Mouse (Mus musculus) kidney, postnatal 0 days (tissue): ENCODE measurements at regions not wholly inside any gene's neighbourhood (a gene's known extent, or its start where the extent isn't known, plus 50 kb on each side); places are given as distances from the start of the nearest gene placed in this dataset.
A peak's percentile ranks its signal among the peaks of the same experiment; 100 is the strongest.

ENCODE experiments used
- ATAC-seq: fragments of 200-750 bp; cut with Nextera tagmentation; replicated peaks from 2 replicates; pipeline ENCODE4 v1.8.0; 2017; ENCODE audit warnings: low read depth, moderate number of reproducible peaks, moderate TSS enrichment, moderate library complexity; ENCODE audit not compliant: low FRiP score
- DNase-seq: peaks from one replicate; pipeline ENCODE4 v3.0.0-alpha.2; 2016; ENCODE audit warnings: low spot score
- H3K27ac ChIP-seq: fragments of 300-500 bp; sonication (generic); 2 replicates; pipeline ENCODE4 v1.5.1; 2014; ENCODE audit warnings: mild to moderate bottlenecking
- H3K27me3 ChIP-seq: fragments of 300-500 bp; sonication (generic); 2 replicates; pipeline ENCODE4 v1.6.1; 2014; ENCODE audit warnings: low read length, mixed read lengths; ENCODE audit not compliant: insufficient read depth
- H3K36me3 ChIP-seq: fragments of 300-500 bp; sonication (generic); 2 replicates; pipeline ENCODE4 v1.6.1; 2014; ENCODE audit warnings: low read length, mixed read lengths; ENCODE audit not compliant: insufficient read depth
- H3K4me1 ChIP-seq: fragments of 300-500 bp; sonication (generic); replicated peaks from 2 replicates; pipeline ENCODE4 v1.6.1; 2014; ENCODE audit warnings: antibody characterized with exemption, low read length, mixed read lengths; ENCODE audit not compliant: insufficient read depth
- H3K4me2 ChIP-seq: fragments of 300-500 bp; sonication (generic); 2 replicates; pipeline ENCODE4 v1.6.1; 2014; ENCODE audit warnings: mild to moderate bottlenecking, low read length, moderate library complexity, mixed read lengths
- H3K4me3 ChIP-seq: fragments of 300-500 bp; sonication (generic); replicated peaks from 2 replicates; pipeline ENCODE4 v1.5.1; 2014; ENCODE audit warnings: low read depth, low read length
- H3K9ac ChIP-seq: fragments of 300-500 bp; sonication (generic); 2 replicates; pipeline ENCODE4 v1.6.1; 2014; ENCODE audit warnings: low read depth, low read length
- H3K9me3 ChIP-seq: fragments of 300-500 bp; sonication (generic); replicated peaks from 2 replicates; pipeline ENCODE4 v1.6.1; 2016; ENCODE audit warnings: low read length, inconsistent platforms, mixed read lengths
- CTCF ChIP-seq: IDR thresholded peaks from 2 replicates; pipeline ENCODE4 v1.5.1; 2016; ENCODE audit warnings: antibody characterized with exemption, low read depth, mild to moderate bottlenecking, moderate library complexity
- WGBS: fragments of 180-500 bp; shearing (Covaris S2); extraction: QIAGEN DNeasy Blood & Tissue Kit; methylation state at CpG from one replicate; pipeline ENCODE4 v1.1.7; 2014; 5-methylcytosine and 5-hydroxymethylcytosine counted together

DNA sequence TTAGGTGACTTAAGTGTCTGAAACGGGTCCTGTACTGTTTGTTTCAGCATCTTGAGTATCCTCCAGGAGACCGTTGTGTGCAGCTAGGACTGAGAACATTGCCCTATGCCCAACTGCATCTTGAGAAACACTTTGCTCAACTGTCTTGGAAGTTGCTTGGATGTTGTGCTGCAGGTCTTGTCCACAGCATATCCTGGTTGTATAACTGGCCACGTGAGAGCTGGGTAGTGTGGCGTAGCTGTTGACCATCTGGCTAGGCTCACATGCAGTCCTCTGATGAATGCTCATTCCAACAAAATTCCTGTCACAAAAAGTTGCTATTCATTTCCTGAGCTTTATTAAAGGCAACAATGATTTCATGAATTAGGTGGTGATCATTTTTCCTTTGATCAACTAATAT is 91.1 kb upstream of the Abi3bp start:
- 81% methylated on average over 4 of the region's 4 CpGs for WGBS
- TF ChIP-seq CTCF: no peak
- Histone ChIP-seq H3K4me3 (no peak overlapping the region), H3K4me1 (no peaks in the 10 kb centered on the region), H3K36me3 (no peaks in the 10 kb centered on the region), H3K9me3 (no peaks in the 10 kb centered on the region), H3K4me2 (no peak overlapping the region), H3K27ac (no peak overlapping the region), H3K9ac (no peak overlapping the region), H3K27me3 (no peaks in the 10 kb centered on the region)
- DNase-seq (no peak), ATAC-seq (no peak)

DNA sequence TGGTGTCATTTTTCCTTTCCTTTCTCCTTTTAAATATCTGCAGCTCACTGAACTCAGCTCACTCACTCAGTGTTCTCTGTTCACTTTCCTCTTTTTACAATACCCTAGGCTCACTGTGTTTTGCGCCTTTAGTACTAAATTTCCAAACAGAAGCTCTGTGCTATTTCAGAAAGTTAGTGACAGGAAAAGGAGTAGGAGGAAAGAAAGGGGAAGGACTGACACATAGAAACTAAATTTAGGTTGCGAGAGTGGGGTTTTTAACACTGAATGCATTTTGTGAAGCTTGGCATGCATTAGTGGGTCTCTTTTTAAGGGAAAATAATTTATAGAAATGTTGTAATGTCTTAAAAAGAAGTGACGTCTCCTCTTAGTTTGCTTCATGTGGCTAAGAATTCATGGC is 84.8 kb upstream of the Abi3bp start:
- WGBS: 71% methylated on average over 3 of the region's 3 CpGs
- ATAC-seq (no peak), DNase-seq (no peak)
- Histone ChIP-seq H3K27ac (no peak overlapping the region), H3K9me3 (no peaks in the 10 kb centered on the region), H3K27me3 (no peaks in the 10 kb centered on the region), H3K4me2 (no peak overlapping the region), H3K9ac (no peak overlapping the region), H3K4me1 (0 out of 2 replicates have a peak, but pooled peaks cover 3% of the 10 kb centered on the region), H3K36me3 (no peaks in the 10 kb centered on the region), H3K4me3 (no peak overlapping the region)
- no peak for TF ChIP-seq CTCF

DNA sequence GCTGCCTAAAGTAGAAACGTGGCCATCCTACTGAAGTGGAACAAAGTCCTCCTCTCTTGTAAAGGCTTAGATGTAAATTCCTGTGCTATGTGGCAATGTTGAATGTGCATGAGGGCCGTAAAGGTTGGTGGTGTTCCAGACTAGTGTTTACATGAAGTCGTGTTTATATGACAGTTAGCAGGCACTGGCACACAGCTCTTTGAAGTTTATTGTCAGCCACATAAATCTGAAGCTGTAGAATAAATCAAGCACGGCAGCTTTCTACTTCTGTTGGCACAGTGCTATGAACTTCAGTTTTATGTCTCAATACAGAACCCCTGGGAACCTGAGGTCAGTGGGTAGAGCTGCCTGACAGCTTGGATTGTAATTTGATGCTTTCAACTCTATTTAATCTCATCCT is 81.1 kb upstream of the Abi3bp start:
- H3K4me2 ChIP-seq: no peak overlapping the region
- H3K4me3 ChIP-seq: no peak overlapping the region
- H3K4me1 ChIP-seq: 0 out of 2 replicates have a peak, but pooled peaks cover 3% of the 10 kb centered on the region
- H3K9me3 ChIP-seq: no peaks in the 10 kb centered on the region
- WGBS: 8% methylated on average over 4 of the region's 4 CpGs
- no peak overlapping the region for H3K9ac ChIP-seq
- TF ChIP-seq CTCF: no peak
- no peaks in the 10 kb centered on the region for H3K27me3 ChIP-seq
- DNase-seq: peak; percentile 65
- no peak overlapping the region for H3K27ac ChIP-seq
- no peaks in the 10 kb centered on the region for H3K36me3 ChIP-seq
- ATAC-seq: peak; percentile 59; the same call in 1 of the 2 replicates

DNA sequence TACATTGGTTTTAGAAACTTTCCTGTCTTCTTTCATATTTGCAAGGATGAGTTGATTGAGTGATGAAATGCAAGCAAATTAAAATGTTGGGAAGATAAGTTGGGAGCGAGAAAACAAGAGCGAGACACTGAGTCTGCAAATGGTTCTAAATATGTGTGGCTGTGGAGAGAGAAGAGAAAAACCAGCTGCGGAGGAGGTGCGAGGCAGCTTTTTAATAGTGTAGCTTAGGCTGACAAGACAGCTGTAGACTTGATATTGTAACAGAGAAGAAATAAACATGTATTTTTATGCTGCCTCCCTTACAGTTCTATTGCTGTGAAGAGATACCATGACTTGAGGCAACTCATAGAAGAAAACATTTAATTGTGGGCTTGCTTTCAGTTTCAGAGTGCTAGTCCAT is 78.1 kb upstream of the Abi3bp start:
- Histone ChIP-seq H3K4me1 (0 out of 2 replicates have a peak, but pooled peaks cover 3% of the 10 kb centered on the region), H3K4me3 (no peak overlapping the region), H3K9me3 (no peaks in the 10 kb centered on the region), H3K36me3 (no peaks in the 10 kb centered on the region), H3K27me3 (no peaks in the 10 kb centered on the region), H3K27ac (no peak overlapping the region), H3K4me2 (no peak overlapping the region), H3K9ac (no peak overlapping the region)
- WGBS: 87% methylated on average over 4 of the region's 4 CpGs
- ATAC-seq (no peak), DNase-seq (no peak)
- no peak for TF ChIP-seq CTCF

DNA sequence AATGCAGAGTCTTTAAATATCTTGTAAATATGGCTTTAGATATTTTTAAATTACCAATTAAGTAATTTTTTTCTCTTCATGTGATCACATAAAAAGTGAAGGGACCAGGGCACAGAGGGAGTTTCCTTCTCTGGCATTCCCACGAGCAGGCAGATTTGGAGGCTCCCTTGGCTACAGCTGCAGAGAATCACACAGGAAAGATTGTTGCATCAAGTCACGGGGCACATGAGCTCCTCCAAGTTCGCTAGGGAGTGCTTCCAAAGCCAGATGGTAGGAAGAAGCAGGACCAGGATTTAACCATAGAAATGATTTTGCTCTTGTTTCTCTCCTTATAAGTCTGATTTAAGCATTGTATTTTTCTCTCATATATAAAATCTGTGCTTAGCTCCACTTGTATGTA is 53.9 kb upstream of the Abi3bp start:
- WGBS: 46% methylated on average over 3 of the region's 3 CpGs
- ATAC-seq: no peak
- Histone ChIP-seq H3K9me3 (no peaks in the 10 kb centered on the region), H3K27ac (no peak overlapping the region), H3K36me3 (no peaks in the 10 kb centered on the region), H3K4me3 (no peak overlapping the region), H3K27me3 (no peaks in the 10 kb centered on the region), H3K4me2 (no peak overlapping the region), H3K4me1 (no peaks in the 10 kb centered on the region), H3K9ac (no peak overlapping the region)
- no peak for TF ChIP-seq CTCF
- DNase-seq: peak; percentile 2
